Mouse (Mus musculus): ENCODE measurements around the gene Prc1.

DNA sequence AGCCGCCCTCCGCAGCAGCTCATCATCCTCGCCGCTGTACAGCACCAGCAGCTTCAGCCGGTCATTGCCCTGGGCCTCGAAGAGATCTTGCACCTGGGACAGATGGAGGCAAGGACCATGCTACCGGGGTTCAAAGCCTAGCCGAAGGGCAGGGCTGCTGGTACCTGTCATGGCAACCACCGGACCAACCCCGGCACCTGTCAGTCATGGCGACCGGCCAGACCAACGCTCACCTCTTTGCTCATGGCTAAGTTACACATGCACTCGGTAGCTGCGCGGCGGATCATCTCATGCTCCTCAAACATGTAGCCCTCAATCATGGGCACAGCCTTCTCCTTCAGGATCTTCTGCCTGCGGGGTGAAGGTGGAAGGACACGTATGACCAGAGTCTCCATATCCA lies 31.8 kb downstream of the Prc1 start:
- TF ChIP-seq POLR2A (IDR thresholded peaks at IDR 0.05; ENCODE audit: insufficient read depth, low read depth, low read length) (no peak), CTCF (IDR thresholded peaks at IDR 0.05) (no peak)
